Mouse (Mus musculus) left cerebral cortex, adult 8-10 months (tissue): ENCODE results near the gene Coq8b. TPM values are rescaled to one million over a fixed set of nuclear protein-coding genes. Genes with fewer than 3 reads are reported as not detected.

Experiments used
- DNase-seq, 2 experiments: peaks; one replicate each; pipeline ENCODE4 v3.0.0; 2022; ENCODE audit warnings: low spot score in 2 of 2
- total RNA-seq, 4 experiments: library from RNA; stranded (reverse); gene quantifications; 2 replicates each; pipeline ENCODE4 v1.2.4; 2022

Coq8b gene
- total RNA-seq, 4 experiments from 2014 or later = 29.8 to 38.9 (median 32.2) TPM

- DNase-seq = peak; percentile 65 to 93
Measured at GRCm38 (mm10) chr7:27266515-27267128, 33.8 kb downstream of the Coq8b start.

- DNase-seq = no peak
Measured at GRCm38 (mm10) chr7:27271423-27271822, 38.6 kb downstream of the Coq8b start.

GRCm38 (mm10) chr7:27273739-27274351 lies 41.0 kb downstream of the Coq8b start:
- no peak for DNase-seq

- DNase-seq = no peak
Measured at GRCm38 (mm10) chr7:27274916-27275315, 42.1 kb downstream of the Coq8b start.

- DNase-seq = no peak
Measured at GRCm38 (mm10) chr7:27276021-27276420, 43.2 kb downstream of the Coq8b start.

GRCm38 (mm10) chr7:27277191-27277590 lies 44.4 kb downstream of the Coq8b start:
- DNase-seq = no peak

GRCm38 (mm10) chr7:27281717-27282116 lies 48.9 kb downstream of the Coq8b start:
- no peak for DNase-seq

- DNase-seq = no peak
Measured at GRCm38 (mm10) chr7:27282225-27282624, 49.4 kb downstream of the Coq8b start.

- no peak for DNase-seq
Measured at GRCm38 (mm10) chr7:27284865-27285697, 52.3 kb downstream of the Coq8b start.

- DNase-seq = no peak
Measured at GRCm38 (mm10) chr7:27285698-27286066, 52.9 kb downstream of the Coq8b start.

GRCm38 (mm10) chr7:27288732-27289131 lies 55.9 kb downstream of the Coq8b start:
- no peak for DNase-seq

GRCm38 (mm10) chr7:27290555-27290954 lies 57.7 kb downstream of the Coq8b start:
- DNase-seq = no peak

- no peak for DNase-seq
Measured at GRCm38 (mm10) chr7:27291795-27292466, 59.1 kb downstream of the Coq8b start.

- no peak for DNase-seq
Measured at GRCm38 (mm10) chr7:27295956-27296355, 63.1 kb downstream of the Coq8b start.

- no peak for DNase-seq
Measured at GRCm38 (mm10) chr7:27296518-27296917, 63.7 kb downstream of the Coq8b start.

GRCm38 (mm10) chr7:27298033-27298610 lies 65.3 kb downstream of the Coq8b start:
- no peak for DNase-seq

- no peak for DNase-seq
Measured at GRCm38 (mm10) chr7:27298816-27299215, 66.0 kb downstream of the Coq8b start.

GRCm38 (mm10) chr7:27300351-27300750 lies 67.5 kb downstream of the Coq8b start:
- no peak for DNase-seq

GRCm38 (mm10) chr7:27300801-27301200 lies 68.0 kb downstream of the Coq8b start:
- no peak for DNase-seq

- no peak for DNase-seq
Measured at GRCm38 (mm10) chr7:27302172-27302571, 69.3 kb downstream of the Coq8b start.

GRCm38 (mm10) chr7:27305091-27305730 lies 72.4 kb downstream of the Coq8b start:
- no peak for DNase-seq
